Comparison of ENCODE assay signal across 22 mouse cellular contexts in the genomic region with DNA sequence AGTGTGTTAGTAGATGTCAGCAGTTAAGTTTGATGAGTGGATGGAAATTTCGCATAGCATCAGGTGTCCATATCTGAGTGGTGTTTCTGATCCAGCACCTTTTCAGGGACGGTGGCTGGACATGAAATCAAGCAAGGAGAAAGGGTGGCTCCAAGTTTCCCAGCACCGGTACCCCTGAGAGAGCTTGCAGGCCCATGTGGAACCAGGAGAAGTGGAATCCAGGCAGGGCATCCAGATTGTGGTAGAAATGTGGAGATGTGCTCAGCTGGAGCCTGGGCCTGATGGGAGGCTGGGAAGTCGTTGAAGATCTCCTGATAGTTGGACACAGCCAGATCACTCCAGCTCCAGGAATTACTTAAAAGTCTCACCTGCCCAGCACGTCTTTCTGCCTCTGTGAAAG. TPM values are rescaled to one million over a fixed set of nuclear protein-coding genes. Genes with fewer than 3 reads are reported as not detected.
"Had no signal": no experiment of that assay in that cellular context is flagged by ENCODE, and none has a peak within 500 bp of the region (broad histone marks: within the 10 kb centered on the region; RNA-seq: fewer than 3 reads in every experiment).

No protein-coding gene starts in this region.

- H3K4me1 ChIP-seq: neural tube, embryonic 15.5 days had no signal

- H3K9ac ChIP-seq: neural tube, embryonic 15.5 days; stomach, embryonic 15.5 days had no signal

- H3K27me3 ChIP-seq: neural tube, embryonic 15.5 days; stomach, embryonic 15.5 days had no signal

- H3K4me2 ChIP-seq: neural tube, embryonic 15.5 days; stomach, embryonic 15.5 days had no signal

- H3K9me3 ChIP-seq: neural tube, embryonic 15.5 days; stomach, embryonic 15.5 days had no signal

- H3K36me3 ChIP-seq: neural tube, embryonic 15.5 days; stomach, embryonic 15.5 days had no signal

- DNase-seq: retina, postnatal 1 day; right cerebral cortex, adult 18-20 months; right cerebral cortex, postnatal 14 days; right cerebral cortex, postnatal 25 days; right cerebral cortex, postnatal 4 days; spleen, adult 18-20 months; thymus, adult 18-20 months; thymus, adult 2 months; thymus, postnatal 14 days; thymus, postnatal 25 days; thymus, postnatal 36 days; thymus, postnatal 4 days had no signal

- H3K27ac ChIP-seq: neural tube, embryonic 15.5 days; stomach, embryonic 15.5 days; stomach, postnatal 0 days had no signal

- H3K4me3 ChIP-seq: neural tube, embryonic 15.5 days; stomach, embryonic 15.5 days had no signal

RNA-seq across cellular contexts. Expression of a gene that starts 30.2 kb away (rescaled TPM):
- total RNA-seq: neutrophil, adult 5-6 weeks had no signal
- polyA plus RNA-seq: neural tube, embryonic 14.5 days; neural tube, embryonic 15.5 days; small intestine, adult 2 months; spleen, adult 2 months; stomach, embryonic 14.5 days; stomach, embryonic 16.5 days; stomach, postnatal 0 days; thymus, adult 2 months; urinary bladder, adult 2 months had no signal
